Mouse (Mus musculus): ENCODE data around the gene Trabd2b. TPM values are rescaled to one million over a fixed set of nuclear protein-coding genes. Genes with fewer than 3 reads are reported as not detected.

Gene Trabd2b
- polyA plus RNA-seq, 1 experiment, result 0.63 TPM

GRCm38 (mm10) chr4:114365595-114365994, 40.9 kb upstream of the Trabd2b start:
- TF ChIP-seq CTCF (IDR thresholded peaks at IDR 0.05; ENCODE audit: low read depth, low read length) (no peak), EP300 (IDR thresholded peaks at IDR 0.05; ENCODE audit: insufficient read depth, low read depth, low read length) (no peak), POLR2A (IDR thresholded peaks at IDR 0.05; ENCODE audit: insufficient read depth, low read length) (no peak)
- H3K4me3 ChIP-seq (ENCODE audit: low read depth, low read length), result no peak overlapping the region
- H3K27ac ChIP-seq (ENCODE audit: insufficient read depth, low read length), result no peak overlapping the region
- no peaks in the 10 kb centered on the region for H3K36me3 ChIP-seq (ENCODE audit: control insufficient read depth, insufficient read depth, low read length, poor library complexity, severe bottlenecking)
- H3K9ac ChIP-seq (ENCODE audit: low read depth, poor library complexity, severe bottlenecking), result no peak overlapping the region
- H3K4me1 ChIP-seq (ENCODE audit: control insufficient read depth, insufficient read depth, low read length), result no peaks in the 10 kb centered on the region
- no peaks in the 10 kb centered on the region for H3K9me3 ChIP-seq (replicated peaks; ENCODE audit: control insufficient read depth, insufficient read depth, low read length, poor library complexity, severe bottlenecking)
- H3K27me3 ChIP-seq (ENCODE audit: control insufficient read depth, insufficient read depth, low read length, poor library complexity, severe bottlenecking), result no peaks in the 10 kb centered on the region

GRCm38 (mm10) chr4:114367005-114367404, 39.5 kb upstream of the Trabd2b start:
- H3K36me3 ChIP-seq (ENCODE audit: control insufficient read depth, insufficient read depth, low read length, poor library complexity, severe bottlenecking), result no peaks in the 10 kb centered on the region
- TF ChIP-seq POLR2A (IDR thresholded peaks at IDR 0.05; ENCODE audit: insufficient read depth, low read length), result no peak
- TF ChIP-seq CTCF (IDR thresholded peaks at IDR 0.05; ENCODE audit: low read depth, low read length), result no peak
- no peak for TF ChIP-seq EP300 (IDR thresholded peaks at IDR 0.05; ENCODE audit: insufficient read depth, low read depth, low read length)
- H3K4me1 ChIP-seq (ENCODE audit: control insufficient read depth, insufficient read depth, low read length), result no peaks in the 10 kb centered on the region
- no peak overlapping the region for H3K4me3 ChIP-seq (ENCODE audit: low read depth, low read length)
- H3K9me3 ChIP-seq (replicated peaks; ENCODE audit: control insufficient read depth, insufficient read depth, low read length, poor library complexity, severe bottlenecking), result no peaks in the 10 kb centered on the region
- no peak overlapping the region for H3K27ac ChIP-seq (ENCODE audit: insufficient read depth, low read length)
- H3K9ac ChIP-seq (ENCODE audit: low read depth, poor library complexity, severe bottlenecking), result no peak overlapping the region
- no peaks in the 10 kb centered on the region for H3K27me3 ChIP-seq (ENCODE audit: control insufficient read depth, insufficient read depth, low read length, poor library complexity, severe bottlenecking)

- TF ChIP-seq CTCF (IDR thresholded peaks at IDR 0.05; ENCODE audit: low read depth, low read length), result no peak
- TF ChIP-seq POLR2A (IDR thresholded peaks at IDR 0.05; ENCODE audit: insufficient read depth, low read length), result no peak
- TF ChIP-seq EP300 (IDR thresholded peaks at IDR 0.05; ENCODE audit: insufficient read depth, low read depth, low read length), result no peak
- Histone ChIP-seq H3K4me1 (ENCODE audit: control insufficient read depth, insufficient read depth, low read length) (no peaks in the 10 kb centered on the region), H3K9me3 (replicated peaks; ENCODE audit: control insufficient read depth, insufficient read depth, low read length, poor library complexity, severe bottlenecking) (no peaks in the 10 kb centered on the region), H3K36me3 (ENCODE audit: control insufficient read depth, insufficient read depth, low read length, poor library complexity, severe bottlenecking) (no peaks in the 10 kb centered on the region), H3K27me3 (ENCODE audit: control insufficient read depth, insufficient read depth, low read length, poor library complexity, severe bottlenecking) (no peaks in the 10 kb centered on the region), H3K27ac (ENCODE audit: insufficient read depth, low read length) (no peak overlapping the region), H3K9ac (ENCODE audit: low read depth, poor library complexity, severe bottlenecking) (no peak overlapping the region), H3K4me3 (ENCODE audit: low read depth, low read length) (no peak overlapping the region)
Observed at GRCm38 (mm10) chr4:114367840-114368239, 38.7 kb upstream of the Trabd2b start.

GRCm38 (mm10) chr4:114369591-114369990, 36.9 kb upstream of the Trabd2b start:
- H3K4me3 ChIP-seq (ENCODE audit: low read depth, low read length), result no peak overlapping the region
- no peak for TF ChIP-seq POLR2A (IDR thresholded peaks at IDR 0.05; ENCODE audit: insufficient read depth, low read length)
- TF ChIP-seq CTCF (IDR thresholded peaks at IDR 0.05; ENCODE audit: low read depth, low read length), result no peak
- no peak for TF ChIP-seq EP300 (IDR thresholded peaks at IDR 0.05; ENCODE audit: insufficient read depth, low read depth, low read length)
- H3K9me3 ChIP-seq (replicated peaks; ENCODE audit: control insufficient read depth, insufficient read depth, low read length, poor library complexity, severe bottlenecking), result no peaks in the 10 kb centered on the region
- no peaks in the 10 kb centered on the region for H3K4me1 ChIP-seq (ENCODE audit: control insufficient read depth, insufficient read depth, low read length)
- no peaks in the 10 kb centered on the region for H3K36me3 ChIP-seq (ENCODE audit: control insufficient read depth, insufficient read depth, low read length, poor library complexity, severe bottlenecking)
- H3K9ac ChIP-seq (ENCODE audit: low read depth, poor library complexity, severe bottlenecking), result no peak overlapping the region
- H3K27ac ChIP-seq (ENCODE audit: insufficient read depth, low read length), result no peak overlapping the region
- no peaks in the 10 kb centered on the region for H3K27me3 ChIP-seq (ENCODE audit: control insufficient read depth, insufficient read depth, low read length, poor library complexity, severe bottlenecking)

- H3K27ac ChIP-seq (ENCODE audit: insufficient read depth, low read length), result no peak overlapping the region
- no peaks in the 10 kb centered on the region for H3K36me3 ChIP-seq (ENCODE audit: control insufficient read depth, insufficient read depth, low read length, poor library complexity, severe bottlenecking)
- no peak overlapping the region for H3K4me3 ChIP-seq (ENCODE audit: low read depth, low read length)
- no peaks in the 10 kb centered on the region for H3K27me3 ChIP-seq (ENCODE audit: control insufficient read depth, insufficient read depth, low read length, poor library complexity, severe bottlenecking)
- no peak for TF ChIP-seq CTCF (IDR thresholded peaks at IDR 0.05; ENCODE audit: low read depth, low read length)
- no peak for TF ChIP-seq POLR2A (IDR thresholded peaks at IDR 0.05; ENCODE audit: insufficient read depth, low read length)
- no peak for TF ChIP-seq EP300 (IDR thresholded peaks at IDR 0.05; ENCODE audit: insufficient read depth, low read depth, low read length)
- H3K9ac ChIP-seq (ENCODE audit: low read depth, poor library complexity, severe bottlenecking), result no peak overlapping the region
- no peaks in the 10 kb centered on the region for H3K4me1 ChIP-seq (ENCODE audit: control insufficient read depth, insufficient read depth, low read length)
- H3K9me3 ChIP-seq (replicated peaks; ENCODE audit: control insufficient read depth, insufficient read depth, low read length, poor library complexity, severe bottlenecking), result no peaks in the 10 kb centered on the region
Observed at GRCm38 (mm10) chr4:114370935-114371715, 35.4 kb upstream of the Trabd2b start.

- TF ChIP-seq CTCF (IDR thresholded peaks at IDR 0.05; ENCODE audit: low read depth, low read length) (no peak), EP300 (IDR thresholded peaks at IDR 0.05; ENCODE audit: insufficient read depth, low read depth, low read length) (no peak), POLR2A (IDR thresholded peaks at IDR 0.05; ENCODE audit: insufficient read depth, low read length) (no peak)
- no peaks in the 10 kb centered on the region for H3K27me3 ChIP-seq (ENCODE audit: control insufficient read depth, insufficient read depth, low read length, poor library complexity, severe bottlenecking)
- no peak overlapping the region for H3K27ac ChIP-seq (ENCODE audit: insufficient read depth, low read length)
- no peak overlapping the region for H3K4me3 ChIP-seq (ENCODE audit: low read depth, low read length)
- H3K4me1 ChIP-seq (ENCODE audit: control insufficient read depth, insufficient read depth, low read length), result no peaks in the 10 kb centered on the region
- no peaks in the 10 kb centered on the region for H3K9me3 ChIP-seq (replicated peaks; ENCODE audit: control insufficient read depth, insufficient read depth, low read length, poor library complexity, severe bottlenecking)
- H3K9ac ChIP-seq (ENCODE audit: low read depth, poor library complexity, severe bottlenecking), result no peak overlapping the region
- H3K36me3 ChIP-seq (ENCODE audit: control insufficient read depth, insufficient read depth, low read length, poor library complexity, severe bottlenecking), result no peaks in the 10 kb centered on the region
Observed at GRCm38 (mm10) chr4:114372699-114373098, 33.8 kb upstream of the Trabd2b start.

Measured in ES-Bruce4 (cell line).